In genomic region chr5:111620626-111621025, GRCm38 (mm10) we compare ENCODE assay signal across 8 mouse cellular contexts.
DNase-seq lines count a peak whose midpoint lies in the region; ATAC-seq and TF ChIP-seq lines count a peak whose summit lies in the region.
"Had no signal": no experiment of that assay in that cellular context is flagged by ENCODE, and none has a peak within 500 bp of the region (broad histone marks: within the 10 kb centered on the region; RNA-seq: fewer than 3 reads in every experiment).

No protein-coding gene starts in this region.

- no peak for TF ChIP-seq EP300 in heart, postnatal 0 days (IDR thresholded peaks at IDR 0.05; ENCODE audit: low read depth)

- DNase-seq in layer of hippocampus, adult 2 months (ENCODE audit: low spot score in 2 of 2) = no peak
- no peak for DNase-seq in layer of hippocampus, postnatal 10 days (ENCODE audit: low spot score in 2 of 2)
- DNase-seq in embryonic facial prominence, embryonic 10.5 days (ENCODE audit: low spot score) = no peak
- DNase-seq in embryonic facial prominence, embryonic 14.5 days (ENCODE audit: low spot score) = peak; percentile 17
- DNase-seq in heart, postnatal 0 days (ENCODE audit: low spot score) = peak; percentile 55
- DNase-seq in spleen, adult 18-20 months = no peak
- DNase-seq in ovary, adult 18-20 months (ENCODE audit: low spot score) = no peak

- 81% methylated on average over 6 of the region's 6 CpGs for WGBS in embryonic facial prominence, embryonic 10.5 days
- WGBS in embryonic facial prominence, embryonic 14.5 days = 62% methylated on average over 6 of the region's 6 CpGs
- 19% methylated on average over 6 of the region's 6 CpGs for WGBS in heart, postnatal 0 days

- no peak overlapping the region for H3K4me2 ChIP-seq in embryonic facial prominence, embryonic 14.5 days (ENCODE audit: low read depth, low read length)
- no peak overlapping the region for H3K4me2 ChIP-seq in heart, postnatal 0 days (ENCODE audit: low read depth, low read length)

- peaks cover 71% of the 10 kb centered on the region for H3K4me1 ChIP-seq in embryonic facial prominence, embryonic 10.5 days
- peaks cover 22% of the 10 kb centered on the region; the same call in 1 of the 2 replicates for H3K4me1 ChIP-seq in embryonic facial prominence, embryonic 14.5 days (ENCODE audit: control insufficient read depth, insufficient read depth, low read length)
- peaks cover 15% of the 10 kb centered on the region for H3K4me1 ChIP-seq in heart, postnatal 0 days (ENCODE audit: control insufficient read depth, insufficient read depth)

- TF ChIP-seq CTCF in layer of hippocampus, adult 2 months (conservative IDR thresholded peaks at IDR 0.05) = peak; percentile 58
- TF ChIP-seq CTCF in heart, postnatal 0 days (IDR thresholded peaks at IDR 0.05; ENCODE audit: low read depth) = peak; percentile 28; the same call in 1 of the 2 replicates

- no peak for ATAC-seq in embryonic facial prominence, embryonic 14.5 days (ENCODE audit: low read depth)
- ATAC-seq in heart, postnatal 0 days (ENCODE audit: insufficient read depth, low read depth) = peak; percentile 60; the same call in 1 of the 2 replicates

- H3K36me3 ChIP-seq in embryonic facial prominence, embryonic 10.5 days (replicated peaks) = no peaks in the 10 kb centered on the region
- no peaks in the 10 kb centered on the region for H3K36me3 ChIP-seq in embryonic facial prominence, embryonic 14.5 days (ENCODE audit: control insufficient read depth, insufficient read depth, low read length)
- no peaks in the 10 kb centered on the region for H3K36me3 ChIP-seq in heart, postnatal 0 days (replicated peaks; ENCODE audit: control insufficient read depth, insufficient read depth, low read length)
- H3K36me3 ChIP-seq: G1E had no signal

- H3K9me3 ChIP-seq in embryonic facial prominence, embryonic 10.5 days = no peaks in the 10 kb centered on the region
- H3K9me3 ChIP-seq in embryonic facial prominence, embryonic 14.5 days (ENCODE audit: control insufficient read depth, low read length) = no peaks in the 10 kb centered on the region
- no peaks in the 10 kb centered on the region for H3K9me3 ChIP-seq in heart, postnatal 0 days (replicated peaks; ENCODE audit: control insufficient read depth, low read length)

- H3K4me3 ChIP-seq in layer of hippocampus, adult 2 months = no peak overlapping the region
- no peak overlapping the region for H3K4me3 ChIP-seq in embryonic facial prominence, embryonic 10.5 days
- H3K4me3 ChIP-seq in embryonic facial prominence, embryonic 14.5 days (ENCODE audit: low read depth, low read length) = no peak overlapping the region
- no peak overlapping the region for H3K4me3 ChIP-seq in heart, postnatal 0 days (ENCODE audit: low read depth, low read length)

- peaks cover 20% of the 10 kb centered on the region for H3K27me3 ChIP-seq in embryonic facial prominence, embryonic 10.5 days (replicated peaks; ENCODE audit: low read depth, poor library complexity, severe bottlenecking)
- H3K27me3 ChIP-seq in embryonic facial prominence, embryonic 14.5 days (replicated peaks; ENCODE audit: control insufficient read depth, insufficient read depth, low read length) = no peaks in the 10 kb centered on the region
- peaks cover 21% of the 10 kb centered on the region; the same call in 1 of the 2 replicates for H3K27me3 ChIP-seq in heart, postnatal 0 days (ENCODE audit: control insufficient read depth, insufficient read depth, low read length)

- H3K9ac ChIP-seq in embryonic facial prominence, embryonic 14.5 days (ENCODE audit: low read depth, low read length) = no peak overlapping the region
- H3K9ac ChIP-seq in heart, postnatal 0 days (replicated peaks; ENCODE audit: low read depth, low read length) = no peak overlapping the region

- H3K27ac ChIP-seq in layer of hippocampus, adult 2 months = no peak overlapping the region
- H3K27ac ChIP-seq in embryonic facial prominence, embryonic 10.5 days (replicated peaks) = peak overlapping the region; percentile 49; the same call in 1 of the 2 replicates
- H3K27ac ChIP-seq in embryonic facial prominence, embryonic 14.5 days (replicated peaks; ENCODE audit: low read depth, low read length) = peak overlapping the region; percentile 64
- H3K27ac ChIP-seq in heart, postnatal 0 days (ENCODE audit: low read depth) = no peak overlapping the region

Comparison
In these comparisons a context has a peak if more than half of its experiments do, and no peak if none do; other contexts are left out.
1. DNase-seq: peak in embryonic facial prominence, embryonic 14.5 days (single experiment) and heart, postnatal 0 days (single experiment); none in layer of hippocampus, adult 2 months (0 of 2), layer of hippocampus, postnatal 10 days (0 of 2), embryonic facial prominence, embryonic 10.5 days (single experiment), spleen, adult 18-20 months (0 of 2) and ovary, adult 18-20 months (single experiment).
2. H3K27ac ChIP-seq: peak in embryonic facial prominence, embryonic 10.5 days (single experiment) and embryonic facial prominence, embryonic 14.5 days (single experiment); none in layer of hippocampus, adult 2 months (single experiment) and heart, postnatal 0 days (single experiment).